Mouse (Mus musculus) erythroblast, embryonic 14.5 days (primary cell): ENCODE data around the gene Maml1. TPM values are rescaled to one million over a fixed set of nuclear protein-coding genes. Genes with fewer than 3 reads are reported as not detected.
A peak's percentile ranks its signal among the peaks of the same experiment; 100 is the strongest.

Source experiments
- H3K27me3 ChIP-seq: 2 replicates; pipeline ENCODE4 v1.6.1; 2012; ENCODE audit warnings: inconsistent platforms; ENCODE audit not compliant: control insufficient read depth
- H3K36me3 ChIP-seq: 2 replicates; pipeline ENCODE4 v1.6.1; 2012; ENCODE audit warnings: mild to moderate bottlenecking, inconsistent platforms; ENCODE audit not compliant: control insufficient read depth
- H3K4me1 ChIP-seq: 2 replicates; pipeline ENCODE4 v1.6.1; 2012; ENCODE audit warnings: inconsistent platforms; ENCODE audit not compliant: control insufficient read depth
- H3K4me3 ChIP-seq: replicated peaks from 2 replicates; pipeline ENCODE3; 2012; ENCODE audit warnings: moderate library complexity, mild to moderate bottlenecking, inconsistent platforms
- H3K9me3 ChIP-seq: 2 replicates; pipeline ENCODE4 v1.6.1; 2012; ENCODE audit warnings: low read length, inconsistent platforms, mixed read lengths; ENCODE audit not compliant: control insufficient read depth
- GATA1 ChIP-seq: IDR thresholded peaks from 2 replicates; pipeline ENCODE4 v1.6.1; 2012; ENCODE audit warnings: low read length, inconsistent platforms, mixed read lengths
- TAL1 ChIP-seq: IDR thresholded peaks from 3 replicates; pipeline ENCODE4 v1.6.1; 2012; ENCODE audit warnings: low read length, inconsistent platforms, mixed read lengths
- polyA plus RNA-seq: library from polyadenylated mRNA; stranded (reverse); fragments of >175 nt; gene quantifications from 2 replicates; pipeline ENCODE4 v1.2.3, GENCODE M21; 2012

The Maml1 gene
- polyA plus RNA-seq, 1 experiment: 0.47 TPM

GRCm38 (mm10) chr11:50217811-50218210, 74.3 kb downstream of the Maml1 start:
- Histone ChIP-seq H3K4me1 (peaks cover 76% of the 10 kb centered on the region), H3K4me3 (no peak overlapping the region), H3K9me3 (no peaks in the 10 kb centered on the region), H3K27me3 (no peaks in the 10 kb centered on the region), H3K36me3 (peaks cover 61% of the 10 kb centered on the region)
- TF ChIP-seq TAL1 (no peak), GATA1 (no peak)

GRCm38 (mm10) chr11:50216724-50217366, 75.3 kb downstream of the Maml1 start:
- Histone ChIP-seq H3K4me3 (no peak overlapping the region), H3K36me3 (peaks cover 58% of the 10 kb centered on the region), H3K9me3 (no peaks in the 10 kb centered on the region), H3K4me1 (peaks cover 78% of the 10 kb centered on the region), H3K27me3 (no peaks in the 10 kb centered on the region)
- 0 out of 2 replicates have a peak, but pooled peaks have one; percentile 7 for TF ChIP-seq GATA1
- no peak for TF ChIP-seq TAL1

- H3K27me3 ChIP-seq: no peaks in the 10 kb centered on the region
- TF ChIP-seq GATA1: no peak
- no peak for TF ChIP-seq TAL1
- no peaks in the 10 kb centered on the region for H3K9me3 ChIP-seq
- H3K4me3 ChIP-seq: peak overlapping the region; percentile 31
- peaks cover 46% of the 10 kb centered on the region for H3K36me3 ChIP-seq
- peaks cover 84% of the 10 kb centered on the region for H3K4me1 ChIP-seq
Observed at GRCm38 (mm10) chr11:50215633-50216032, 76.5 kb downstream of the Maml1 start.

GRCm38 (mm10) chr11:50214631-50215030, 77.5 kb downstream of the Maml1 start:
- H3K36me3 ChIP-seq: peaks cover 37% of the 10 kb centered on the region
- H3K27me3 ChIP-seq: no peaks in the 10 kb centered on the region
- H3K9me3 ChIP-seq: no peaks in the 10 kb centered on the region
- H3K4me3 ChIP-seq: no peak overlapping the region
- peaks cover 82% of the 10 kb centered on the region for H3K4me1 ChIP-seq
- no peak for TF ChIP-seq TAL1
- TF ChIP-seq GATA1: no peak

GRCm38 (mm10) chr11:50212848-50213758, 79.0 kb downstream of the Maml1 start:
- TF ChIP-seq GATA1: no peak
- TF ChIP-seq TAL1: no peak
- no peaks in the 10 kb centered on the region for H3K27me3 ChIP-seq
- peaks cover 77% of the 10 kb centered on the region for H3K4me1 ChIP-seq
- H3K9me3 ChIP-seq: no peaks in the 10 kb centered on the region
- peaks cover 43% of the 10 kb centered on the region for H3K36me3 ChIP-seq
- H3K4me3 ChIP-seq: no peak overlapping the region

GRCm38 (mm10) chr11:50212060-50212739, 79.9 kb downstream of the Maml1 start:
- no peak for TF ChIP-seq TAL1
- no peak for TF ChIP-seq GATA1
- peaks cover 76% of the 10 kb centered on the region for H3K4me1 ChIP-seq

GRCm38 (mm10) chr11:50211322-50212059, 80.6 kb downstream of the Maml1 start:
- Histone ChIP-seq H3K27me3 (no peaks in the 10 kb centered on the region), H3K4me1 (peaks cover 72% of the 10 kb centered on the region), H3K4me3 (peak overlapping the region; percentile 98), H3K9me3 (no peaks in the 10 kb centered on the region), H3K36me3 (peaks cover 46% of the 10 kb centered on the region)
- TF ChIP-seq GATA1: no peak
- no peak for TF ChIP-seq TAL1

More at GRCm38 (mm10) chr11:50212060-50212739, 79.9 kb downstream of the Maml1 start:
- Histone ChIP-seq H3K27me3 (no peaks in the 10 kb centered on the region), H3K36me3 (peaks cover 46% of the 10 kb centered on the region), H3K9me3 (no peaks in the 10 kb centered on the region), H3K4me3 (no peak overlapping the region)

- Histone ChIP-seq H3K4me1 (peaks cover 63% of the 10 kb centered on the region), H3K9me3 (no peaks in the 10 kb centered on the region), H3K4me3 (peak within 1 kb of the TSS; percentile 98), H3K27me3 (no peaks in the 10 kb centered on the region), H3K36me3 (peaks cover 51% of the 10 kb centered on the region)
- no peak for TF ChIP-seq GATA1
- TF ChIP-seq TAL1: no peak
Observed at GRCm38 (mm10) chr11:50210505-50211151, 81.5 kb downstream of the Maml1 start, which contains the start of the genes Sqstm1 and Mgat4b. Sqstm1 (minus strand) TSS chr11:50210827. Mgat4b (plus strand) TSS chr11:50210890.
